In the genomic region with DNA sequence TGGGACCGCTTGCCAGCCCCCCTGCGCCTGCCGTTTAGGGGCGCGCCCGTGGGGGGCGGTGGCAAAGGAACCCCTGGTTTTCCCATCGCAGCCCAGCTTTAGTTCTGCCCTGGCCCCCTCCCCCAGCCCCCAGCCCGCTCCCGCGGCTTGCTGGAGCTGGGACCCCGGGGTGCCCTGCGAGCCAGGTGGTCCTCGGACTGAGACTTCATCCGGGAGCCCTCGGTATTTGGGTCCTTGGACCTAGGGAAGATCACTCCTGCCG, we compare ENCODE assay signal across 10 mouse cellular contexts. TPM values are rescaled to one million over a fixed set of nuclear protein-coding genes. Genes with fewer than 3 reads are reported as not detected.
DNase-seq lines count a peak whose midpoint lies in the region; ATAC-seq and TF ChIP-seq lines count a peak whose summit lies in the region.
"Had no signal": no experiment of that assay in that cellular context is flagged by ENCODE, and none has a peak within 500 bp of the region (broad histone marks: within the 10 kb centered on the region; RNA-seq: fewer than 3 reads in every experiment).

No protein-coding gene starts in this region.

- peaks cover 53% of the 10 kb centered on the region for H3K27me3 ChIP-seq in embryonic facial prominence, embryonic 15.5 days
- no peaks in the 10 kb centered on the region; the same call in 1 of the 2 replicates for H3K27me3 ChIP-seq in hindbrain, postnatal 0 days (ENCODE audit: insufficient read depth, low read length)
- H3K27me3 ChIP-seq in neural tube, embryonic 13.5 days, result peaks cover 61% of the 10 kb centered on the region

- no peak for DNase-seq in layer of hippocampus, adult 2 months (ENCODE audit: low spot score in 2 of 2)
- DNase-seq in layer of hippocampus, postnatal 36 days, result no peak
- DNase-seq in hindbrain, postnatal 0 days (ENCODE audit: low spot score), result no peak
- DNase-seq in spleen, postnatal 10 days (ENCODE audit: low spot score in 2 of 2), result no peak
- no peak for DNase-seq in frontal cortex, postnatal 36 days (ENCODE audit: low spot score in 2 of 2)
- DNase-seq: thymus, postnatal 14 days had no signal

- H3K9ac ChIP-seq in embryonic facial prominence, embryonic 15.5 days, result 0 out of 2 replicates have a peak overlapping the region, but pooled peaks have one; percentile 1
- H3K9ac ChIP-seq in hindbrain, postnatal 0 days (replicated peaks; ENCODE audit: low read length), result peak overlapping the region; percentile 70
- H3K9ac ChIP-seq in neural tube, embryonic 13.5 days, result peak overlapping the region; percentile 85

- WGBS in embryonic facial prominence, embryonic 15.5 days, result 3% methylated on average over 17 of the region's 17 CpGs
- WGBS in hindbrain, postnatal 0 days, result under 1% methylated on average over 15 of the region's 17 CpGs
- under 1% methylated on average over 17 of the region's 17 CpGs for WGBS in neural tube, embryonic 13.5 days

- no peaks in the 10 kb centered on the region for H3K9me3 ChIP-seq in embryonic facial prominence, embryonic 15.5 days (replicated peaks)
- H3K9me3 ChIP-seq in hindbrain, postnatal 0 days (ENCODE audit: low read length), result no peaks in the 10 kb centered on the region
- H3K9me3 ChIP-seq in neural tube, embryonic 13.5 days, result no peaks in the 10 kb centered on the region

- no peak for TF ChIP-seq CTCF in layer of hippocampus, adult 2 months (conservative IDR thresholded peaks at IDR 0.05)
- no peak for TF ChIP-seq CTCF in hindbrain, postnatal 0 days (IDR thresholded peaks at IDR 0.05; ENCODE audit: low read depth)

- no peak for ATAC-seq in embryonic facial prominence, embryonic 15.5 days (ENCODE audit: insufficient number of reproducible peaks, low FRiP score, low TSS enrichment, low read depth)
- ATAC-seq in hindbrain, postnatal 0 days, result 0 out of 2 replicates have a peak, but pooled peaks have one; percentile 5
- ATAC-seq in neural tube, embryonic 13.5 days (ENCODE audit: low read depth), result no peak; the same call in 1 of the 2 replicates
- ATAC-seq: Patski had no signal

- peak overlapping the region; percentile 84 for H3K4me2 ChIP-seq in embryonic facial prominence, embryonic 15.5 days (replicated peaks)
- peak overlapping the region; percentile 86 for H3K4me2 ChIP-seq in hindbrain, postnatal 0 days (ENCODE audit: low read depth, low read length)
- peak overlapping the region; percentile 69 for H3K4me2 ChIP-seq in neural tube, embryonic 13.5 days

- H3K36me3 ChIP-seq in embryonic facial prominence, embryonic 15.5 days, result no peaks in the 10 kb centered on the region
- no peaks in the 10 kb centered on the region for H3K36me3 ChIP-seq in hindbrain, postnatal 0 days (ENCODE audit: insufficient read depth, low read length)
- H3K36me3 ChIP-seq in neural tube, embryonic 13.5 days, result no peaks in the 10 kb centered on the region

- peak overlapping the region; percentile 90 for H3K4me3 ChIP-seq in layer of hippocampus, adult 2 months
- H3K4me3 ChIP-seq in embryonic facial prominence, embryonic 15.5 days (replicated peaks), result peak overlapping the region; percentile 45
- H3K4me3 ChIP-seq in hindbrain, postnatal 0 days (ENCODE audit: low read length), result peak overlapping the region; percentile 63
- peak overlapping the region; percentile 62 for H3K4me3 ChIP-seq in neural tube, embryonic 13.5 days

- H3K27ac ChIP-seq in layer of hippocampus, adult 2 months, result peak overlapping the region; percentile 95
- no peak overlapping the region for H3K27ac ChIP-seq in embryonic facial prominence, embryonic 15.5 days (replicated peaks)
- H3K27ac ChIP-seq in hindbrain, postnatal 0 days, result peak overlapping the region; percentile 74; the same call in 1 of the 2 replicates
- H3K27ac ChIP-seq in neural tube, embryonic 13.5 days (replicated peaks), result peak overlapping the region; percentile 88

- H3K4me1 ChIP-seq in embryonic facial prominence, embryonic 15.5 days, result peaks cover 20% of the 10 kb centered on the region
- H3K4me1 ChIP-seq in hindbrain, postnatal 0 days (ENCODE audit: insufficient read depth, low read length), result peaks cover 27% of the 10 kb centered on the region; the same call in 1 of the 2 replicates
- H3K4me1 ChIP-seq in neural tube, embryonic 13.5 days (replicated peaks), result peaks cover 63% of the 10 kb centered on the region

RNA-seq across cellular contexts. Expression of a gene that starts 4.2 kb away (rescaled TPM):
- total RNA-seq in layer of hippocampus, adult 2 months (2021), result 100 to 1,000 TPM in 1 of 2 experiments, 10 to 100 TPM in 1; 95.8 to 102 TPM
- 10 to 100 TPM; 88.0 to 91.7 TPM for total RNA-seq in layer of hippocampus, postnatal 36 days (2021)
- polyA plus RNA-seq in embryonic facial prominence, embryonic 15.5 days (2015; fragmentation: Nextera tagmentation; extraction: Ambion mirVana), result 0.89 and 1.3 TPM in 2 replicates
- total RNA-seq in hindbrain, postnatal 0 days (2014; rRNA removed), result 37.5 and 47.4 TPM in 2 replicates
- polyA plus RNA-seq in hindbrain, postnatal 0 days (2015; fragmentation: Nextera tagmentation; extraction: Ambion mirVana), result 10.5 and 12.4 TPM in 2 replicates
- polyA plus RNA-seq in neural tube, embryonic 13.5 days (2015; fragmentation: Nextera tagmentation; extraction: Ambion mirVana), result 12.5 and 13.5 TPM in 2 replicates
- total RNA-seq: gastrocnemius, adult 18-20 months had no signal

RNA-seq across cellular contexts. Expression of a gene that starts 31.2 kb away (rescaled TPM):
- 10 to 100 TPM; 10.2 to 10.9 TPM for total RNA-seq in layer of hippocampus, adult 2 months (2021)
- 1 to 10 TPM; 6.8 to 7.9 TPM for total RNA-seq in layer of hippocampus, postnatal 36 days (2021)
- 5.3 and 6.8 TPM in 2 replicates for polyA plus RNA-seq in embryonic facial prominence, embryonic 15.5 days (2015; fragmentation: Nextera tagmentation; extraction: Ambion mirVana)
- 17.1 and 18.6 TPM in 2 replicates for total RNA-seq in hindbrain, postnatal 0 days (2014; rRNA removed)
- polyA plus RNA-seq in hindbrain, postnatal 0 days (2015; fragmentation: Nextera tagmentation; extraction: Ambion mirVana), result 19.5 and 21.5 TPM in 2 replicates
- polyA plus RNA-seq in neural tube, embryonic 13.5 days (2015; fragmentation: Nextera tagmentation; extraction: Ambion mirVana), result 5.4 and 5.9 TPM in 2 replicates

Comparison
In these comparisons a context has a peak if more than half of its experiments do, and no peak if none do; other contexts are left out.
1. H3K9ac ChIP-seq: peak in every context shown above with its lines; median percentile 85 in neural tube, embryonic 13.5 days; 70 in hindbrain, postnatal 0 days; 1 in embryonic facial prominence, embryonic 15.5 days.